Mouse (Mus musculus) thymus, adult 2 months (tissue): ENCODE data around the gene Gm9803. TPM values are rescaled to one million over a fixed set of nuclear protein-coding genes. Genes with fewer than 3 reads are reported as not detected.
"Not testable (repeated sequence)": the region's sequence is repeated elsewhere in the genome, so short reads cannot be mapped to it uniquely, and the experiment has no call there.

Experiments
- DNase-seq: peaks from one replicate; pipeline ENCODE4 v3.0.0; 2021
- H3K27ac ChIP-seq: fragments of 200-500 bp; 2 replicates; pipeline ENCODE4 v1.5.1; 2012; ENCODE audit warnings: low read length, control low read depth; ENCODE audit not compliant: control insufficient read depth, insufficient read depth
- H3K27me3 ChIP-seq: fragments of 200-500 bp; 2 replicates; pipeline ENCODE4 v1.6.1; 2012; ENCODE audit warnings: mild to moderate bottlenecking, low read length, moderate library complexity, mixed read lengths; ENCODE audit not compliant: control insufficient read depth, insufficient read depth
- H3K36me3 ChIP-seq: fragments of 200-500 bp; 2 replicates; pipeline ENCODE4 v1.6.1; 2012; ENCODE audit warnings: mild to moderate bottlenecking, low read length, moderate library complexity; ENCODE audit not compliant: control insufficient read depth, insufficient read depth
- H3K4me1 ChIP-seq: fragments of 200-500 bp; replicated peaks from 2 replicates; pipeline ENCODE4 v1.6.1; 2012; ENCODE audit warnings: low read length; ENCODE audit not compliant: control insufficient read depth, insufficient read depth
- H3K4me3 ChIP-seq: fragments of 200-500 bp; 2 replicates; pipeline ENCODE4 v1.5.1; 2012; ENCODE audit warnings: mild to moderate bottlenecking, low read length, control low read depth, moderate library complexity; ENCODE audit not compliant: control insufficient read depth, insufficient read depth
- CTCF ChIP-seq: fragments of 200-500 bp; IDR thresholded peaks from 2 replicates; pipeline ENCODE4 v1.5.1; 2012; ENCODE audit warnings: mild to moderate bottlenecking, control low read depth, low read length, moderate library complexity, borderline replicate concordance; ENCODE audit not compliant: control insufficient read depth, poor library complexity, insufficient read depth; ENCODE audit errors: extremely low read depth
- POLR2A ChIP-seq: fragments of 200-500 bp; IDR thresholded peaks from 2 replicates; pipeline ENCODE4 v1.6.1; 2012; ENCODE audit warnings: mild to moderate bottlenecking, low read length, control low read depth, moderate library complexity; ENCODE audit not compliant: control insufficient read depth, poor library complexity, insufficient read depth; ENCODE audit errors: extremely low read depth
- WGBS: fragments of 180-500 bp; shearing (Covaris S2); methylation state at CpG from one replicate; pipeline ENCODE4 v1.1.7; 2018; 5-methylcytosine and 5-hydroxymethylcytosine counted together
- polyA plus RNA-seq: library from polyadenylated mRNA; depleted of rRNA; stranded (reverse); fragments of >200 nt; gene quantifications from 2 replicates; pipeline ENCODE4 v1.2.3, GENCODE M21; 2012; rRNA removed

The Gm9803 gene
- polyA plus RNA-seq, result 125 and 155 TPM in 2 replicates

DNA sequence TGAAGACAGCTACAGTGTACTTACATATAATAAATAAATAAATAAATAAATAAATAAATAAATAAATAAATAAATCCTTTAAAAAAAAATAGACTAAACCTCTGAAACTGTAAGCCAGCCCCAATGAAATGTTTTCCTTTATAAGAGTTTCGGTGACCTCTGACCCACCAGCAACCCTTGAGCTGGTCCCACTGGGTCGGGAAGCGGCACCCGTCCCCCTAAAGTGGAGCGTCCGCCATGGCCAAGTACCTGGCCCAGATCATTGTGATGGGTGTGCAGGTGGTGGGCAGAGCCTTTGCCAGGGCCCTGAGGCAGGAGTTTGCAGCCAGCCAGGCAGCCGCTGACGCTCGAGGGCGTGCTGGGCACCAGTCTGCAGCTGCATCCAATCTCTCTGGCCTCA lies at the start of gene Gm9803:
Gene Gm9803, plus strand, starts transcription at position 154 of the 400 bp plus-strand sequence.
- H3K4me3 ChIP-seq, H3K27ac ChIP-seq, DNase-seq, H3K36me3 ChIP-seq, H3K4me1 ChIP-seq, H3K27me3 ChIP-seq: not testable (repeated sequence)
- WGBS, result 98% methylated on average over 10 of the region's 10 CpGs

DNA sequence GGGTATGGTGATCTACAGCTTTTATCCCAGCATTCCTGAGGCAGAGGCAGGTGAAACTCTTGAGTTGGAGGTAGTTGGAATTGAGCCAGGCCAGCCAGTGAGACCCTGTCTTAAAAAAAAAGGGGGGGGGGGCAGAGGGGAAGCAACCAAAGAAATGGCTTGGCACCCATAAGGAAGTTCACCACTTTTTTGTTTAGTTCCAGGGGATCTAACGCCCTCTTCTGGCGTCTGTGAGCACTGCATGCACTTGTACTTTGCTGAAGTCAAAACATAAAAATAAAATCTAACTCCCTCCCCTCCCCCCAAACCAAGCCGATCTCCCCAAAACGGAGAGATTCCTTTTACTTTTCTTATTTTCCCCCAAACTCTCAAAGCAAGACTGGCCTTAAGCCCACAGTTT lies 48.5 kb upstream of the Gm9803 start:
- 32% methylated on average over 4 of the region's 4 CpGs for WGBS
- DNase-seq, result peak; percentile 26
- H3K27me3 ChIP-seq, result no peaks in the 10 kb centered on the region

DNA sequence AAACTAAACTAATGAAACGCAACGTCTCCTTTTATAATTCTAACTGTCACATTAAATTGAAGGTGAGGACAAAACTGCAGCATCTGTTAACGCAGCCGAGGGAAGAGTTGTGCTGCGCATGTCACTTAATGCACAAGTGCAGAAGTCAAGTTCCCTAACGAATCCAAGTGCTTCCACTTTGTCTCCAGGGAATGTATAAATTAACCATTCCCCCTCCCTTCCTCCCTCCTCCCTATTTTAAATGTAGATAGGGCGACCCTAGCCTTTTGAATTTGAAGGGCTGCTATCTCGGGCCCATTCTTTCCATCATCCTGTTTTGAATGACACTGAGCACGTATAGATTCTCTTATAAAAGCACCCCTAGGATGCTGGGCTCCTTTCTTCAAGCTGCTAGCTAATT lies 46.4 kb upstream of the Gm9803 start:
- no peak for TF ChIP-seq POLR2A
- no peak for TF ChIP-seq CTCF
- H3K4me1 ChIP-seq, result peaks cover 2% of the 10 kb centered on the region; the same call in 1 of the 2 replicates
- WGBS, result 80% methylated on average over 9 of the region's 9 CpGs
- H3K4me3 ChIP-seq, result no peak overlapping the region
- H3K27me3 ChIP-seq, result no peaks in the 10 kb centered on the region
- DNase-seq, result no peak
- no peaks in the 10 kb centered on the region for H3K36me3 ChIP-seq
- no peak overlapping the region for H3K27ac ChIP-seq

More for the DNA sequence above, 48.5 kb upstream of the Gm9803 start:
- no peak overlapping the region for H3K4me3 ChIP-seq
- no peaks in the 10 kb centered on the region for H3K36me3 ChIP-seq
- no peak for TF ChIP-seq POLR2A
- no peak for TF ChIP-seq CTCF
- peaks cover under 1% of the 10 kb centered on the region; the same call in 1 of the 2 replicates for H3K4me1 ChIP-seq
- H3K27ac ChIP-seq, result no peak overlapping the region

DNA sequence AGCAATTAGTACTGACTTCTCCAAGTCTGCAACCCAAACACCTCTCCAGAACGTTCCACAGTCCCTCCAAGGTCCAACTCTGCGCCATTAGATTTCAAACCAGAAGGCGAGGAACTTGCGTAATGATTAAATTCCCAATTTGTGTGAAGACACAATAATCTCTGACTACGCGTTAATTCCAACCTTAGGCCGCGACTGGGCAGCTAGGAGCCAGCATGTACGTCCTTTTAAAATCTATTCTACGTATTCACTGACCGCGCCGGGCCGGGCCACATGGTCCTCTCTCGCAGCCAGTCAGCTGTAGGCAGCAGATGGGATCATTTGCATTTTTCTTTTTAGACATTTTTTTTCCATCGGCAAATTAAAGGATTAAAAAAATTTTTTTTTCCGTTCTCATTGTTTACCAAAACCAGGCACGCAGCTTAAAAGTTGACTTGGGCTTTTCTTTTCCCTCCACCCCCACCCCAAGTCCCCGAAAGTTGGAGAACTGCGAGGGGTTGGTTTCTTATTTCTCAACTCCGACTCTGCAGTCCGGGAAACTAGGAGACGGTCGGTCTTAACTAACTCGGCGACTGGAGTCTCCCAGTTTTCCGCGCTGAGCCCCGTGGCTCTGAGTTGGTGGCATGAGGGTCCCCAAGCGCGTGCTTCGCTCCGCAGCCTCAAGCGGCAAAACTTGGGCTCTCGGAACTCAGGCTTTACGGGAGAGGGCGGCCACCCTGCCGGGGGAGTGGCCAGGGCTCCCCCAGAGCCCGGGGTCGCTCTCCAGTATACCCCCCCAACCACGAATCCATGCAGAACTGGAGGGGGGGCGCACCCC lies 45.8 kb upstream of the Gm9803 start:
- TF ChIP-seq CTCF, result no peak
- TF ChIP-seq POLR2A, result no peak
- peaks cover 2% of the 10 kb centered on the region; the same call in 1 of the 2 replicates for H3K4me1 ChIP-seq
- H3K27ac ChIP-seq, result no peak overlapping the region
- WGBS, result 10% methylated on average over 42 of the region's 42 CpGs
- DNase-seq, result peak; percentile 24
- H3K27me3 ChIP-seq, result no peaks in the 10 kb centered on the region
- H3K36me3 ChIP-seq, result no peaks in the 10 kb centered on the region
- H3K4me3 ChIP-seq, result peak overlapping the region; percentile 99

DNA sequence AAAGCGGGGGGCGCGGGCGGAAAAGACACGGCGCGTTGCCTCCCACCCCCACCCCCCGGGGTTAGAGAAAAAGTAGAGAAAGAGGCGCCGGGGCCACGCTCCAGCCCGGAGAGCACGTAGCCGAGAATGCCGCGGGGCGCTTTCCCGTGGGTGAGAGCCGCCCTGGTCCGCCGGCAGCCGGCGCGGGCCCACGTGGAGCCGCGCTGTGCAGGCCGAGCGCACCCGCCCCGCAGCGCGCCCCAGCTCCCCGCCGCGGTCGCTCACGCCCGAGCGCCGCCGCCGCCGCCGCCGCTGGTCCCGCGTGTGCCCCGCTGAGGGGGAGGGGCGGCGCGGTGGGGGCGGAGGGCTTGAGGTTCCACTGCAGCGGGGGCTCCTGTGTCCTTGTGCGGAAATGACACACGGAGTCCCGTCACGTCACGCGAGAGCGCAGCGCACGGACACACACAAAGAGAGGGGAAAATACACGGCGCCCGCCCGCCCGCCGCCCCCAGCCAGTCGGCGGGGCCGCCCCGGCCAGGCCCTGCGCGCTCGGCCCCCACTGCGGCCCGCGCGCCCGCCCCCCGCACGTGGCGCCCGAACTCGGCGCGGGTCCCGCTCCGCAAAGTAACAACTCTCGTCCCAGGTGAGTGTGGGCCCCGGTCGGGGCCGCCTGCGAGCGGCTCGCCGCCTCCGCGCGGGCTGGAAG lies 45.0 kb upstream of the Gm9803 start, which contains the start of gene Bend3:
Gene Bend3, plus strand, starts transcription at position 81 of the 685 bp plus-strand sequence.
- DNase-seq, result peak; percentile 65
- under 1% methylated on average over 96 of the region's 101 CpGs for WGBS

DNA sequence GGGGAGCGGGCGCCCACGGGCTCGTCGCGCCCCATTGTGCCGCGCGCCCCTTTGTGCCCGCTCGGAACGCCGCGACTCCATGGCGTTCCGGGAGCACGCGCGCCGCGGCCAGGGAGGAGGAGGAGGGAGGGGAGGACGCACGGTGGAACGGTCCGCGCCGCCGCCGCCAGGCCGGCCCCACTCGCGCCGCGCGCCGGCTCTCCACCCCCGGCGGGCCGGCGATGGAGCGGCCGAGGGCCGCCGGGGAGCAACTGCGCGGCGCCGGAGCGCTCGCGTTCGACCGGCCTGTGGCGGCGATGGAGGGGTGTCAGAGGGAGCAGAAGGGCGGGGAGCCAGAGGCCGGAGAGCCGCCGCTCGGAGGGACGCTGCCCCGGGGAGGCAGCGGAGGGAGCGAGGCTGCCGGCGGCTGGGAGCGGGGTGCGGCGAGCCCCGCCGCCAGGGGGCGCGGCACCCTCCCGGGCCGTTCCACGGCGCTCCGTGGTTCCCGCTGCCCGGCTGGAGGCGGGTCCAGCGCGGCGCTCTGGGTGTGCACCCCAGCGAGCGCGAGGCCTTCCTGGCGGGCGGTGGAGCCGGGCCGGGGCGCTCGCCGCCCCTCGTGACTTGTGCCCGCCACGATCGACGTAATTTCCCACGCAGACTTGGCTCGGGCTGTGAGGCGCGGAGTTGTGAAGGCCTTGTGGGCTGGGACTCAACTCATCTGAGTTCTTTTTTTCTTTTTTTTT lies 44.3 kb upstream of the Gm9803 start:
- Histone ChIP-seq H3K4me1 (peaks cover 2% of the 10 kb centered on the region; the same call in 1 of the 2 replicates), H3K27me3 (no peaks in the 10 kb centered on the region), H3K4me3 (peak overlapping the region; percentile 99), H3K36me3 (no peaks in the 10 kb centered on the region), H3K27ac (no peak overlapping the region; the same call in 1 of the 2 replicates)
- peak; percentile 85 for DNase-seq
- under 1% methylated on average over 101 of the region's 103 CpGs for WGBS
- TF ChIP-seq CTCF, result peak; percentile 93
- no peak for TF ChIP-seq POLR2A

More for the DNA sequence above, 45.0 kb upstream of the Gm9803 start, which contains the start of gene Bend3:
- Histone ChIP-seq H3K27me3 (no peaks in the 10 kb centered on the region), H3K27ac (no peak within 1 kb of the TSS), H3K4me3 (peak within 1 kb of the TSS; percentile 99), H3K36me3 (no peaks in the 10 kb centered on the region), H3K4me1 (peaks cover 2% of the 10 kb centered on the region; the same call in 1 of the 2 replicates)
- TF ChIP-seq CTCF (no peak), POLR2A (no peak)
